Mouse (Mus musculus): Measurements from ENCODE around the gene Amy2a4. TPM values are rescaled to one million over a fixed set of nuclear protein-coding genes. Genes with fewer than 3 reads are reported as not detected.
"Not testable (repeated sequence)": the region's sequence is repeated elsewhere in the genome, so short reads cannot be mapped to it uniquely, and the experiment has no call there.

Gene Amy2a4
- not detected in 2 replicates for polyA plus RNA-seq (2015; fragmentation: Nextera tagmentation; extraction: Ambion mirVana)

- ATAC-seq (ENCODE audit: insufficient number of reproducible peaks, low FRiP score, low TSS enrichment, low read depth); H3K4me1 ChIP-seq; H3K9me3 ChIP-seq (replicated peaks); H3K36me3 ChIP-seq; H3K27me3 ChIP-seq; H3K9ac ChIP-seq; H3K4me3 ChIP-seq (replicated peaks); H3K27ac ChIP-seq (replicated peaks); H3K4me2 ChIP-seq (replicated peaks): not testable (repeated sequence)
- WGBS = no CpG with 5 or more reads among the region's 4 CpGs
Measured at GRCm38 (mm10) chr3:113291349-113291748, at the start of gene Amy2a4. TSS of gene Amy2a4 (minus strand) at chr3:113291449.

GRCm38 (mm10) chr3:113323952-113324351, 32.7 kb upstream of the Amy2a4 start, which contains the start of gene Amy2a3:
TSS of gene Amy2a3 (minus strand) at chr3:113324052.
- not testable (repeated sequence) for H3K4me2 ChIP-seq (replicated peaks); H3K4me1 ChIP-seq; H3K27ac ChIP-seq (replicated peaks); H3K9me3 ChIP-seq (replicated peaks); H3K9ac ChIP-seq; ATAC-seq (ENCODE audit: insufficient number of reproducible peaks, low FRiP score, low TSS enrichment, low read depth); H3K36me3 ChIP-seq; H3K4me3 ChIP-seq (replicated peaks); H3K27me3 ChIP-seq
- no CpG with 5 or more reads among the region's 4 CpGs for WGBS

- not testable (repeated sequence) for H3K27ac ChIP-seq (replicated peaks); H3K27me3 ChIP-seq; H3K4me2 ChIP-seq (replicated peaks); H3K4me3 ChIP-seq (replicated peaks); H3K4me1 ChIP-seq; H3K36me3 ChIP-seq; ATAC-seq (ENCODE audit: insufficient number of reproducible peaks, low FRiP score, low TSS enrichment, low read depth); H3K9ac ChIP-seq; H3K9me3 ChIP-seq (replicated peaks)
- WGBS = no CpG with 5 or more reads among the region's 3 CpGs
Measured at GRCm38 (mm10) chr3:113312937-113313336, 21.7 kb upstream of the Amy2a4 start.

- H3K9ac ChIP-seq; H3K9me3 ChIP-seq (replicated peaks); H3K4me3 ChIP-seq (replicated peaks); ATAC-seq (ENCODE audit: insufficient number of reproducible peaks, low FRiP score, low TSS enrichment, low read depth); H3K4me2 ChIP-seq (replicated peaks); H3K27ac ChIP-seq (replicated peaks); H3K36me3 ChIP-seq; H3K4me1 ChIP-seq; H3K27me3 ChIP-seq: not testable (repeated sequence)
Measured at GRCm38 (mm10) chr3:113280285-113280684, 11.0 kb downstream of the Amy2a4 start.

- H3K9ac ChIP-seq; H3K27me3 ChIP-seq; H3K36me3 ChIP-seq; H3K4me2 ChIP-seq (replicated peaks); ATAC-seq (ENCODE audit: insufficient number of reproducible peaks, low FRiP score, low TSS enrichment, low read depth); H3K27ac ChIP-seq (replicated peaks); H3K4me1 ChIP-seq; H3K4me3 ChIP-seq (replicated peaks); H3K9me3 ChIP-seq (replicated peaks): not testable (repeated sequence)
Measured at GRCm38 (mm10) chr3:113279586-113279985, 11.7 kb downstream of the Amy2a4 start.

- H3K4me1 ChIP-seq; H3K27ac ChIP-seq (replicated peaks); H3K36me3 ChIP-seq; H3K9ac ChIP-seq; H3K4me2 ChIP-seq (replicated peaks); ATAC-seq (ENCODE audit: insufficient number of reproducible peaks, low FRiP score, low TSS enrichment, low read depth); H3K27me3 ChIP-seq; H3K4me3 ChIP-seq (replicated peaks); H3K9me3 ChIP-seq (replicated peaks): not testable (repeated sequence)
- WGBS = no CpG with 5 or more reads among the region's 4 CpGs
Measured at GRCm38 (mm10) chr3:113258737-113259136, 32.5 kb downstream of the Amy2a4 start, which contains the start of gene Amy2a5. TSS of gene Amy2a5 (minus strand) at chr3:113258837.

Other genes with a start within 250 kb of the Amy2a4 start
- gene Amy2a5, start 32.6 kb downstream of the Amy2a4 start, polyA plus RNA-seq (2015; fragmentation: Nextera tagmentation; extraction: Ambion mirVana) = 0.08 and 0.20 TPM in 2 replicates
- gene Amy2a3, start 32.6 kb upstream of the Amy2a4 start, polyA plus RNA-seq (2015; fragmentation: Nextera tagmentation; extraction: Ambion mirVana) = not detected in 2 replicates
- gene Amy2a2, start 65.2 kb upstream of the Amy2a4 start, polyA plus RNA-seq (2015; fragmentation: Nextera tagmentation; extraction: Ambion mirVana) = not detected in 2 replicates
- gene Amy2a1, start 241.0 kb upstream of the Amy2a4 start, polyA plus RNA-seq (2015; fragmentation: Nextera tagmentation; extraction: Ambion mirVana) = 0.27 TPM in 1 of 2 replicates, not detected in the other